Mouse (Mus musculus) small intestine, adult 2 months (tissue): ENCODE data around the gene Gtf2i. TPM values are rescaled to one million over a fixed set of nuclear protein-coding genes. Genes with fewer than 3 reads are reported as not detected.
"Not testable (repeated sequence)": the region's sequence is repeated elsewhere in the genome, so short reads cannot be mapped to it uniquely, and the experiment has no call there.

ENCODE experiments used
- H3K27ac ChIP-seq: fragments of 200-500 bp; 2 replicates; pipeline ENCODE4 v1.5.1; 2012; ENCODE audit warnings: low read depth, low read length, control low read depth, inconsistent platforms; ENCODE audit not compliant: insufficient read depth
- H3K27me3 ChIP-seq: fragments of 200-500 bp; 2 replicates; pipeline ENCODE4 v1.6.1; 2012; ENCODE audit warnings: mild to moderate bottlenecking, moderate library complexity, low read length, inconsistent platforms; ENCODE audit not compliant: control insufficient read depth, insufficient read depth
- H3K36me3 ChIP-seq: fragments of 200-500 bp; 2 replicates; pipeline ENCODE4 v1.6.1; 2012; ENCODE audit warnings: mild to moderate bottlenecking, low read length, control low read depth, inconsistent platforms; ENCODE audit not compliant: control insufficient read depth, insufficient read depth
- H3K4me1 ChIP-seq: fragments of 200-500 bp; 2 replicates; pipeline ENCODE4 v1.6.1; 2012; ENCODE audit warnings: low read length, inconsistent platforms, mixed read lengths; ENCODE audit not compliant: control insufficient read depth, insufficient read depth, insufficient read length
- H3K4me3 ChIP-seq: fragments of 200-500 bp; 2 replicates; pipeline ENCODE4 v1.5.1; 2012; ENCODE audit warnings: low read depth, mild to moderate bottlenecking, control low read depth, inconsistent platforms, low read length, moderate library complexity
- CTCF ChIP-seq: fragments of 200-500 bp; IDR thresholded peaks from 2 replicates; pipeline ENCODE4 v1.5.1; 2012; ENCODE audit warnings: low read depth, mild to moderate bottlenecking, control low read depth, inconsistent platforms, low read length, moderate library complexity, mixed read lengths; ENCODE audit not compliant: insufficient replicate concordance, insufficient read length; ENCODE audit errors: extremely low read depth
- POLR2A ChIP-seq: fragments of 200-500 bp; IDR thresholded peaks from 2 replicates; pipeline ENCODE4 v1.6.1; 2012; ENCODE audit warnings: low read depth, mild to moderate bottlenecking, control low read depth, inconsistent platforms, low read length, moderate library complexity
- WGBS: fragments of 180-500 bp; shearing (Covaris S2); methylation state at CpG from one replicate; pipeline ENCODE4 v1.1.7; 2018; 5-methylcytosine and 5-hydroxymethylcytosine counted together
- polyA plus RNA-seq: library from polyadenylated mRNA; depleted of rRNA; stranded (reverse); fragments of >200 nt; gene quantifications from 2 replicates; pipeline ENCODE4 v1.2.3, GENCODE M21; 2012; rRNA removed

Gene Gtf2i
- 20.7 and 34.0 TPM in 2 replicates for polyA plus RNA-seq

DNA sequence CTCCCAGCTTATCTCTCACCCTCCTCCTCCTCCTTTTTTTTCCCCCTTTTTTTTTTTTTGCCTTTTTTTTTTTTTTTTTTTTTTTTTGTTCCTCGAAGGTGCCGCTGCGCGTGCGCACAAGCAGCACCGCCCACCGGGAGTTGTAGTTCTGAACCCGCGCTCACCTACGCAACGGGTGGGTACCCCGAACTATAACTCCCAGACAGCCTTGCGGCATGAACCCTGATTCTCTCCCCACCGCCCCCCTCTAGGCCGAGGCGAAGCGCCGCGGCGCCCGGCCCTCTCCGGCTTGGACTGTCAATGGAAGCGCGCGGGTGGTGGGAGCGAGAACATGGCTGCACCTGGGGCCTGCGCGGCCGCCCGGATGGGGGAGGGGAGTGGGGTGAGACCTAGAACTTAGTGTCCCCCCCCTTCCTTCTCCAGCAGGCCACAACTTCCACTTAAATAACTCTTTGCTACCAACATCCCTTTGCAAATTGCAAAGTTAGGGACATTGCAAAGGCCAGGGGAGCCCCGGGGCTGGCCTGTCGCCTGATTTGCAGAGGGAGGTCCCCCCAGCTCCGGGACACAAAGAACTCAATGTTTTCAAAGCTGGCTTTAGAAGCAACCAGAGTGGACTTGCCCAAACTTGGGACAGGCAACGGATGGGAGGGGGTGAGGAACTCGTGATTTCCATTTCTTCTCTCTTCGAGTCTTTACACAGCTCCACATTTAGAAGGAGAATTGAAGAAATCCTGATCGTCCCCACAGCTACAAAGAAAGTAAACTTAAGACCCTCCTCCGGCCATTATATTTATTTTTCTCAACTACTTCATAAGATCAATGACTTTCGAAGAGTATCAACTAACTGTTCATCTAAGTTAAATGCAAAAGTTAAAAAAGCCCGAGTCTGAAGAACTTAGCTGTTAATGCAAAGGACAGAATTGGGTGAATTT is at the start of gene Gtf2i:
Gene Gtf2i, minus strand, starts transcription at position 73 of the 935 bp plus-strand sequence.
- no peaks in the 10 kb centered on the region for H3K36me3 ChIP-seq
- peaks cover 8% of the 10 kb centered on the region for H3K4me1 ChIP-seq
- peak within 1 kb of the TSS; percentile 89 for H3K4me3 ChIP-seq
- 1% methylated on average over 40 of the region's 40 CpGs for WGBS
- no peaks in the 10 kb centered on the region for H3K27me3 ChIP-seq
- peak; percentile 80 for TF ChIP-seq POLR2A
- TF ChIP-seq CTCF = 0 out of 2 replicates have a peak, but pooled peaks have one; percentile 17
- H3K27ac ChIP-seq = peak within 1 kb of the TSS; percentile 86

DNA sequence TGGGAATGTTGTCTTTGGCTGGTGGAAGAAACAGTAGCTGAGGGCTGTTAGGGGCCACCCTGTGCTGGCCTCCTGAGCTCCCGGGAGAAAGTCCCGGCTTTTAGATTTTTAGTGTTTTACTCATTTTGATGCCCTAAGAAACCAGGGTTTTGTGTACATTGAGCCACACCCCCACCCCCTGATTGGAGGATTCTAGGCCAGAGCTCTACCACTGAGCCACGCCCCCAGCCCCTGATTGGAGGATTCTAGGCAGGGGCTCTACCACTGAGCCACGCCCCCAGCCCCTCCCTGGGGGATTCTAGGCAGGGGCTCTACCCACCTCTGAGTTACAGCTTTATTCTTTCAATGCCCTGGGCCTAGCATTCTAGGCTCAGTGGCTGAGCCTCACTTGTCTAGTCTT is 44.5 kb upstream of the Gtf2i start:
- TF ChIP-seq CTCF = no peak
- TF ChIP-seq POLR2A = no peak
- Histone ChIP-seq H3K27ac (no peak overlapping the region), H3K36me3 (peaks cover 48% of the 10 kb centered on the region), H3K4me3 (no peak overlapping the region), H3K27me3 (no peaks in the 10 kb centered on the region), H3K4me1 (no peaks in the 10 kb centered on the region)
- 86% methylated on average over 4 of the region's 4 CpGs for WGBS

DNA sequence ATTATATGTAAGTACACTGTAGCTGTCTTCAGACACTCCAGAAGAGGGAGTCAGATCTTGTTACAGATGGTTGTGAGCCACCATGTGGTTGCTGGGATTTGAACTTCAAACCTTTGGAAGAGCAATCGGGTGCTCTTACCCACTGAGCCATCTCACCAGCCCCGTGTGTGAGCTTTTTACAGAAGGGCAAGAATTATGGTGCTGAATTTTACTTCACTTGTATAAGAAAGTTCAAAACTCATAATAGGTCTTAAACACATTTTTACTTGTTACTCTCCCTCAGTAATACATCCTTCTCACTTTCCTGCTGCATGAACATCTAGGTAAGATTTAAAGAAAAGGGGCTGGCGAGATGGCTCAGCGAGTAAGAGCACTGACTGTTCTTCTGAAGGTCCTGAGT is 40.8 kb upstream of the Gtf2i start:
- peaks cover 24% of the 10 kb centered on the region for H3K36me3 ChIP-seq
- H3K27me3 ChIP-seq, H3K4me3 ChIP-seq, H3K4me1 ChIP-seq, H3K27ac ChIP-seq: not testable (repeated sequence)
- WGBS = 84% methylated on average over 4 of the region's 4 CpGs

DNA sequence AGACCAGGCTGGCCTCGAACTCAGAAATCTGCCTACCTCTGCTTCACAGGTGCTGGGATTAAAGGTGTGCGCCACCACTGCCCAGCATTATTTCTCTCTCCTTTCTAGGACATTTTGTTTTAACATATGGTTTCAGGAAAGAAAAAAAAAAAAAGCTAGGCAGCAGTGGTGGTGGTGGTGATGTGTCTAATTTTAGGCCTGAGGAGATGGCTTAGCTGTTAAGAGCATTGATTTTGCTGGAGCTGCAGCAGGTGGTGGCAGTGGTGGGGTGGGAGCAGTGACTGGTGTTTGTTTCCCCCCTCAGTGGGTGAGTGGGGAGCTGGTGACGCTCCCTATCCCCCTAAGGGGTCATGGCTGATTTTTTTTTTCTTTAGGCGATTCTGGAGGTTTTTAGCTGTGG is 38.6 kb upstream of the Gtf2i start:
- H3K4me3 ChIP-seq = no peak overlapping the region
- H3K4me1 ChIP-seq = peaks cover 2% of the 10 kb centered on the region
- H3K27ac ChIP-seq = no peak overlapping the region
- TF ChIP-seq CTCF = no peak
- TF ChIP-seq POLR2A = no peak
- H3K27me3 ChIP-seq = no peaks in the 10 kb centered on the region
- peaks cover 10% of the 10 kb centered on the region for H3K36me3 ChIP-seq
- 77% methylated on average over 4 of the region's 4 CpGs for whole genome bisulfite sequencing

DNA sequence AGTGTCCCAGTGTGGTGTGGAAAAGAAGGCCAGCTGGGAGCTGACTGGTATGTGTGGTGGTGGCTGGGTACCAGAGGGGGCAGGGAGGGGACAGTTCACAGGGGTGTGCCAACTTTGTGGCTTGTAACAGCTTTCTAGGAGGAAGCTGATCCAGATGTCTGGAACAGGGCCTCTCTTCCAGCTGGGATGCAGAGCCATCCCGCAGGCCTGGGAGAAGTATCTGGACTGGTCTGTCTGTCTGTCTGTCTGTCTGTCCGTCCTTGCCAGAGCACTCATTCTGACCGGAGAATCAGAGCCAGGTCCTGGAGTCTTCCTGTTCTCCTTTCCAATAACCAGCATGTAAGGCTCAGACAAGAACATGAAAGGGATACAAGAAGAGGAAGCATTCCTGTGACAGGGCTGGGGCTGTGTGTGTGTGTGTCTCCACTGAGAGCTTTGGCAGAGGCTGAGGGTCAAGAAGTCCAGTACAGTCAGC is 38.0 kb upstream of the Gtf2i start:
- Histone ChIP-seq H3K27me3 (no peaks in the 10 kb centered on the region), H3K27ac (no peak overlapping the region), H3K4me1 (peaks cover 2% of the 10 kb centered on the region), H3K4me3 (no peak overlapping the region), H3K36me3 (peaks cover 6% of the 10 kb centered on the region)
- TF ChIP-seq POLR2A (no peak), CTCF (no peak)
- WGBS = 58% methylated on average over 3 of the region's 3 CpGs

DNA sequence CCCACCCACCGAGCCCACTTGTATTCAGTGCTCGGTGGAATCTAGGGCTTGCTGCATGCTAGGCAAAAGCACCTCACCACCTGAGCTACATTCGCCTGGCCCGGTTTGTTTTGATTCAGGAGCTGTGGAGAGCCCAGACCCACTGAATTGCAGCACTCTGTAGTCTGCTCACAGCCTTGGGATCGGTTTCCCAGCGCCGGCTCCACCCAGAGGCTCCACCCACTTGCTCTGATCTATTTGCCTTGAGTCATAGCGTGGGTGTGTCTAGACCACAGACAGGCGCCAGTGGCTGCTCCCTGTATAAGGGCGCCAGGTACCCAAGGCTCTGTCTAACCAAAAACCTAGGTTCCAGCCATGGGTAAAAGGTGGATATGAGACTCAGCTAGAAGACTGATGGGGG is 36.1 kb upstream of the Gtf2i start:
- no peaks in the 10 kb centered on the region for H3K36me3 ChIP-seq
- H3K27ac ChIP-seq = no peak overlapping the region
- H3K4me3 ChIP-seq = no peak overlapping the region
- WGBS = 8% methylated on average over 10 of the region's 10 CpGs
- peaks cover 2% of the 10 kb centered on the region for H3K4me1 ChIP-seq
- TF ChIP-seq CTCF = no peak
- no peak for TF ChIP-seq POLR2A
- H3K27me3 ChIP-seq = no peaks in the 10 kb centered on the region

DNA sequence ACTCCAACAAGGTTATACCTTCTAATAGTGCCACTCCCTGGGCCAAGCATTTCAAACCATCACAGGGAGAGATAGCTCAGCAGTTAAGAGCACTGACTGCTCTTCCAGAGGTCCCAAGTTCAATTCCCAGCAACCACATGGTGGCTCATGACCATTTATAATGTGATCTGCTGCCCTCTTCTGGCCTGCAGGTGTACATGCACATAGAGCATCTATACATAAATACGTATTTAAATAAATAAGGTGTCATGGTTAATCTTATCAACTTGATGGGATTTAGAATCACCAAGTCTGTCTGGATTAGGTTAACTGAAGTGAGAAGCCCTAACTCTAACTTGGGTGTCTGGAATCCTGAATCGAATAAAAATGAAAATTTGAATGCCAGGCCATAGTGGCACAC is 32.5 kb upstream of the Gtf2i start:
- 76% methylated on average over 2 of the region's 2 CpGs for WGBS
- Histone ChIP-seq H3K27ac (no peak overlapping the region), H3K27me3 (no peaks in the 10 kb centered on the region), H3K4me1 (peaks cover 2% of the 10 kb centered on the region), H3K4me3 (no peak overlapping the region), H3K36me3 (no peaks in the 10 kb centered on the region)
- TF ChIP-seq POLR2A (no peak), CTCF (peak; percentile 35; the same call in 1 of the 2 replicates)
